Mouse (Mus musculus) bone marrow macrophage, adult 2 months (primary cell): ENCODE measurements around the gene Ikbkg.

Source experiments
- CTCF ChIP-seq: IDR thresholded peaks from 2 replicates; pipeline ENCODE4 v1.5.1; 2012; ENCODE audit warnings: low read depth, mild to moderate bottlenecking, low read length, moderate library complexity
- POLR2A ChIP-seq: IDR thresholded peaks from 2 replicates; pipeline ENCODE4 v1.6.1; 2012; ENCODE audit warnings: mild to moderate bottlenecking, low read depth, low read length, borderline replicate concordance

- no peak for TF ChIP-seq CTCF
- no peak for TF ChIP-seq POLR2A
These were observed 24.7 kb upstream of the Ikbkg start for GRCm38 (mm10) chrX:74368209-74368909.
